Comparison of ENCODE assay signal across 9 mouse cellular contexts in genomic region chr16:23099632-23100031, GRCm38 (mm10). TPM values are rescaled to one million over a fixed set of nuclear protein-coding genes. Genes with fewer than 3 reads are reported as not detected.
DNase-seq lines count a peak whose midpoint lies in the region; ATAC-seq and TF ChIP-seq lines count a peak whose summit lies in the region.
"Had no signal": no experiment of that assay in that cellular context is flagged by ENCODE, and none has a peak within 500 bp of the region (broad histone marks: within the 10 kb centered on the region; RNA-seq: fewer than 3 reads in every experiment).

No protein-coding gene starts in this region.

- H3K4me1 ChIP-seq in testis, adult 2 months (ENCODE audit: control insufficient read depth, insufficient read depth, low read length): peaks cover 12% of the 10 kb centered on the region
- H3K4me1 ChIP-seq in liver, embryonic 15.5 days (replicated peaks): peaks cover 32% of the 10 kb centered on the region

- no peaks in the 10 kb centered on the region for H3K36me3 ChIP-seq in testis, adult 2 months (ENCODE audit: control insufficient read depth, insufficient read depth, low read length)
- no peaks in the 10 kb centered on the region for H3K36me3 ChIP-seq in liver, embryonic 15.5 days (replicated peaks)

- DNase-seq in embryo, embryonic 9.5 days (ENCODE audit: extremely low spot score): peak; percentile 25
- no peak for DNase-seq in embryo, embryonic 10.5 days (ENCODE audit: low spot score)
- no peak for DNase-seq in testis, postnatal 14 days (ENCODE audit: low spot score)
- DNase-seq in right cerebral cortex, adult 18-20 months: no peak
- DNase-seq in right cerebral cortex, adult 2 months (ENCODE audit: low spot score in 2 of 2): no peak
- DNase-seq in left cerebral cortex, postnatal 14 days (ENCODE audit: low spot score in 2 of 2): no peak
- DNase-seq: gastrocnemius, postnatal 25 days had no signal

- WGBS in liver, embryonic 15.5 days (ENCODE audit: insufficient replicate concordance): 33% methylated on average over 12 of the region's 12 CpGs

- H3K9me3 ChIP-seq in liver, embryonic 15.5 days (replicated peaks): no peaks in the 10 kb centered on the region

- H3K9ac ChIP-seq in liver, embryonic 15.5 days: no peak overlapping the region

- peak overlapping the region; percentile 91 for H3K4me3 ChIP-seq in testis, adult 2 months (ENCODE audit: control insufficient read depth, low read depth, low read length)
- H3K4me3 ChIP-seq in liver, embryonic 15.5 days (replicated peaks): 0 out of 2 replicates have a peak overlapping the region, but pooled peaks have one; percentile 15

- peak overlapping the region; percentile 36 for H3K4me2 ChIP-seq in liver, embryonic 15.5 days

- intact Hi-C loops in left cerebral cortex, postnatal 14 days (cut with DNase I): no loop called here

- TF ChIP-seq CTCF in testis, adult 2 months (IDR thresholded peaks at IDR 0.05; ENCODE audit: control insufficient read depth, insufficient read depth, insufficient replicate concordance, low read depth, low read length): no peak

- ATAC-seq in liver, embryonic 15.5 days (ENCODE audit: insufficient read depth): no peak

- no peak for TF ChIP-seq POLR2A in testis, adult 2 months (IDR thresholded peaks at IDR 0.05; ENCODE audit: control insufficient read depth, low read depth, low read length)

- H3K27me3 ChIP-seq in testis, adult 2 months (ENCODE audit: control insufficient read depth, insufficient read depth, low read length): peaks cover 3% of the 10 kb centered on the region; the same call in 1 of the 2 replicates
- H3K27me3 ChIP-seq in liver, embryonic 15.5 days: peaks cover 13% of the 10 kb centered on the region; the same call in 1 of the 2 replicates

- H3K27ac ChIP-seq in testis, adult 2 months (ENCODE audit: control insufficient read depth, insufficient read depth, low read depth, low read length): no peak overlapping the region
- no peak overlapping the region for H3K27ac ChIP-seq in liver, embryonic 15.5 days (replicated peaks)

RNA-seq across cellular contexts. Expression of gene Eif4a2, which starts 7.6 kb away (rescaled TPM):
- polyA plus RNA-seq in testis, adult 2 months (2012; rRNA removed): 75.5 and 108 TPM in 2 replicates
- 58.3 and 60.6 TPM in 2 replicates for polyA plus RNA-seq in liver, embryonic 15.5 days (2015; fragmentation: Nextera tagmentation; extraction: Ambion mirVana)
- 100 to 1,000 TPM; 759 to 792 TPM for total RNA-seq in left cerebral cortex, postnatal 14 days (2021)

RNA-seq across cellular contexts. Expression of gene Rfc4, which starts 27.9 kb away (rescaled TPM):
- 5.2 and 8.4 TPM in 2 replicates for polyA plus RNA-seq in testis, adult 2 months (2012; rRNA removed)
- 119 and 137 TPM in 2 replicates for polyA plus RNA-seq in liver, embryonic 15.5 days (2015; fragmentation: Nextera tagmentation; extraction: Ambion mirVana)
- 1 to 10 TPM; 3.8 to 6.0 TPM for total RNA-seq in left cerebral cortex, postnatal 14 days (2021)

RNA-seq across cellular contexts. Expression of gene Kng1, which starts 42.0 kb away (rescaled TPM):
- 0.10 TPM in 1 of 2 replicates, not detected in the other for polyA plus RNA-seq in testis, adult 2 months (2012; rRNA removed)
- polyA plus RNA-seq in liver, embryonic 15.5 days (2015; fragmentation: Nextera tagmentation; extraction: Ambion mirVana): 918 and 1,131 TPM in 2 replicates
- total RNA-seq in left cerebral cortex, postnatal 14 days (2021): not detected
- total RNA-seq: gastrocnemius, postnatal 25 days had no signal

RNA-seq across cellular contexts. Expression of gene Adipoq, which starts 46.7 kb away (rescaled TPM):
- polyA plus RNA-seq in testis, adult 2 months (2012; rRNA removed): 14.2 and 16.1 TPM in 2 replicates
- polyA plus RNA-seq in liver, embryonic 15.5 days (2015; fragmentation: Nextera tagmentation; extraction: Ambion mirVana): not detected in 2 replicates
- total RNA-seq in left cerebral cortex, postnatal 14 days (2021): not detected

Comparison
In these comparisons a context has a peak if more than half of its experiments do, and no peak if none do; other contexts are left out.
1. RNA of gene Rfc4, which starts 27.9 kb away (polyA plus RNA-seq): 119 to 137 TPM in liver, embryonic 15.5 days; 5.2 to 8.4 TPM in testis, adult 2 months; every median in the first group is over 10 times any median in the second.
2. RNA of gene Kng1, which starts 42.0 kb away (polyA plus RNA-seq): 918 to 1,131 TPM in liver, embryonic 15.5 days; 0.10 TPM in testis, adult 2 months; every median in the first group is over 100 times any median in the second.